Mouse (Mus musculus): Measurements from ENCODE around the gene Tjp2.

- TF ChIP-seq POLR2A (IDR thresholded peaks at IDR 0.05; ENCODE audit: extremely low read depth, insufficient read depth, low read length) (no peak), CTCF (IDR thresholded peaks at IDR 0.05; ENCODE audit: low read depth, low read length) (no peak)
Observed at GRCm38 (mm10) chr19:24192946-24193345, 31.9 kb downstream of the Tjp2 start.

All from liver, adult 2 months (tissue).